Mouse (Mus musculus): ENCODE measurements at regions not wholly inside any gene's neighbourhood (a gene's known extent, or its start where the extent isn't known, plus 50 kb on each side); places are given as distances from the start of the nearest gene placed in this dataset.

- H3K4me2 ChIP-seq (ENCODE audit: low read depth, low read length): no peak overlapping the region
- H3K9ac ChIP-seq (ENCODE audit: low read length): no peak overlapping the region
- no peak overlapping the region for H3K27ac ChIP-seq (ENCODE audit: low read length)
- H3K9me3 ChIP-seq (ENCODE audit: control insufficient read depth, low read length): no peaks in the 10 kb centered on the region
- no peak overlapping the region for H3K4me3 ChIP-seq (ENCODE audit: low read length)
- no peaks in the 10 kb centered on the region for H3K27me3 ChIP-seq (ENCODE audit: control insufficient read depth, insufficient read depth, low read depth, low read length)
- no peak for ATAC-seq (ENCODE audit: low read depth)
- 69% methylated on average over 2 of the region's 2 CpGs for WGBS
- no peaks in the 10 kb centered on the region for H3K36me3 ChIP-seq (ENCODE audit: control insufficient read depth, insufficient read depth, low read length)
- no peaks in the 10 kb centered on the region for H3K4me1 ChIP-seq (replicated peaks; ENCODE audit: control insufficient read depth, insufficient read depth, low read length)
Observed at GRCm38 (mm10) chr9:17189552-17189951, 688.5 kb upstream of the Fat3 start.

GRCm38 (mm10) chr9:17168193-17168592 is 667.1 kb upstream of the Fat3 start:
- Histone ChIP-seq H3K36me3 (ENCODE audit: control insufficient read depth, insufficient read depth, low read length) (no peaks in the 10 kb centered on the region), H3K4me3 (ENCODE audit: low read length) (no peak overlapping the region), H3K4me1 (replicated peaks; ENCODE audit: control insufficient read depth, insufficient read depth, low read length) (no peaks in the 10 kb centered on the region), H3K9ac (ENCODE audit: low read length) (no peak overlapping the region), H3K4me2 (ENCODE audit: low read depth, low read length) (no peak overlapping the region), H3K9me3 (ENCODE audit: control insufficient read depth, low read length) (no peaks in the 10 kb centered on the region), H3K27me3 (ENCODE audit: control insufficient read depth, insufficient read depth, low read depth, low read length) (no peaks in the 10 kb centered on the region), H3K27ac (ENCODE audit: low read length) (no peak overlapping the region)
- WGBS: 88% methylated on average over 1 of the region's 1 CpGs
- no peak for ATAC-seq (ENCODE audit: low read depth)

DNA sequence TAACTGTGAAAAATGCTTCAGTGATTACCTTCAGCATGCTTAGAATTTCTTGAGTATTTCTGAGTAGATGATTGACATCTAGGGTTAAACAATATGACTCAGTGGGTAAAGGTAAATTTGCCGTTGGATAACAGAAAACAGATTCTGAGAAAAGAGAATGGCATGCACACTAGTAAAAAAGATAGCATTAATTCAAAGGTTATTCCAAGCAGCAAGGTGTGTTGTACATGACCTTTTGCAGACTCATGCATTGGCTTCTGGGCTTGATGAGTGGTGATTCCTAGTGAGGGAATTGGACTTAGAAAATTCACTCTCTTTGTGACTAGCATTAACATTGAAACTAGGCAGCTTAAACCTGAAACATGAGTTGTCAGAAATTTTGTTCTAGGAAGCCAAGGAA is 665.2 kb upstream of the Fat3 start:
- WGBS: 71% methylated on average over 1 of the region's 1 CpGs
- no peaks in the 10 kb centered on the region for H3K4me1 ChIP-seq (replicated peaks; ENCODE audit: control insufficient read depth, insufficient read depth, low read length)
- no peak overlapping the region for H3K27ac ChIP-seq (ENCODE audit: low read length)

GRCm38 (mm10) chr9:17158481-17159366 is 657.6 kb upstream of the Fat3 start:
- 61% methylated on average over 5 of the region's 5 CpGs for WGBS
- Histone ChIP-seq H3K4me2 (ENCODE audit: low read depth, low read length) (no peak overlapping the region), H3K4me1 (replicated peaks; ENCODE audit: control insufficient read depth, insufficient read depth, low read length) (no peaks in the 10 kb centered on the region), H3K4me3 (ENCODE audit: low read length) (no peak overlapping the region), H3K36me3 (ENCODE audit: control insufficient read depth, insufficient read depth, low read length) (no peaks in the 10 kb centered on the region), H3K9me3 (ENCODE audit: control insufficient read depth, low read length) (no peaks in the 10 kb centered on the region), H3K27me3 (ENCODE audit: control insufficient read depth, insufficient read depth, low read depth, low read length) (no peaks in the 10 kb centered on the region), H3K9ac (ENCODE audit: low read length) (no peak overlapping the region), H3K27ac (ENCODE audit: low read length) (no peak overlapping the region)
- ATAC-seq (ENCODE audit: low read depth): no peak

More for the DNA sequence above, 665.2 kb upstream of the Fat3 start:
- no peaks in the 10 kb centered on the region for H3K27me3 ChIP-seq (ENCODE audit: control insufficient read depth, insufficient read depth, low read depth, low read length)
- H3K9me3 ChIP-seq (ENCODE audit: control insufficient read depth, low read length): no peaks in the 10 kb centered on the region
- no peak overlapping the region for H3K9ac ChIP-seq (ENCODE audit: low read length)
- no peak overlapping the region for H3K4me3 ChIP-seq (ENCODE audit: low read length)
- H3K4me2 ChIP-seq (ENCODE audit: low read depth, low read length): no peak overlapping the region
- no peaks in the 10 kb centered on the region for H3K36me3 ChIP-seq (ENCODE audit: control insufficient read depth, insufficient read depth, low read length)
- ATAC-seq (ENCODE audit: low read depth): no peak

- WGBS: 75% methylated on average over 1 of the region's 1 CpGs
Observed at GRCm38 (mm10) chr9:17152369-17152768, 651.3 kb upstream of the Fat3 start.

GRCm38 (mm10) chr9:17149424-17149823 is 648.3 kb upstream of the Fat3 start:
- whole genome bisulfite sequencing: 59% methylated on average over 2 of the region's 2 CpGs
- no peak overlapping the region for H3K4me3 ChIP-seq (ENCODE audit: low read length)
- H3K9me3 ChIP-seq (ENCODE audit: control insufficient read depth, low read length): no peaks in the 10 kb centered on the region
- H3K36me3 ChIP-seq (ENCODE audit: control insufficient read depth, insufficient read depth, low read length): no peaks in the 10 kb centered on the region
- H3K27ac ChIP-seq (ENCODE audit: low read length): no peak overlapping the region
- H3K4me1 ChIP-seq (replicated peaks; ENCODE audit: control insufficient read depth, insufficient read depth, low read length): no peaks in the 10 kb centered on the region
- no peaks in the 10 kb centered on the region for H3K27me3 ChIP-seq (ENCODE audit: control insufficient read depth, insufficient read depth, low read depth, low read length)
- no peak for ATAC-seq (ENCODE audit: low read depth)
- H3K4me2 ChIP-seq (ENCODE audit: low read depth, low read length): no peak overlapping the region
- no peak overlapping the region for H3K9ac ChIP-seq (ENCODE audit: low read length)

More at GRCm38 (mm10) chr9:17152369-17152768, 651.3 kb upstream of the Fat3 start:
- no peaks in the 10 kb centered on the region for H3K36me3 ChIP-seq (ENCODE audit: control insufficient read depth, insufficient read depth, low read length)
- H3K4me1 ChIP-seq (replicated peaks; ENCODE audit: control insufficient read depth, insufficient read depth, low read length): no peaks in the 10 kb centered on the region
- H3K9ac ChIP-seq (ENCODE audit: low read length): no peak overlapping the region
- H3K27me3 ChIP-seq (ENCODE audit: control insufficient read depth, insufficient read depth, low read depth, low read length): no peaks in the 10 kb centered on the region
- H3K9me3 ChIP-seq (ENCODE audit: control insufficient read depth, low read length): no peaks in the 10 kb centered on the region
- H3K27ac ChIP-seq (ENCODE audit: low read length): no peak overlapping the region
- ATAC-seq (ENCODE audit: low read depth): no peak
- no peak overlapping the region for H3K4me2 ChIP-seq (ENCODE audit: low read depth, low read length)
- H3K4me3 ChIP-seq (ENCODE audit: low read length): no peak overlapping the region

Data from lung, embryonic 16.5 days (tissue).